Mouse (Mus musculus): Measurements from ENCODE around the gene Cpm. TPM values are rescaled to one million over a fixed set of nuclear protein-coding genes. Genes with fewer than 3 reads are reported as not detected.
"Not testable (repeated sequence)": the region's sequence is repeated elsewhere in the genome, so short reads cannot be mapped to it uniquely, and the experiment has no call there.

Gene Cpm
- polyA plus RNA-seq, 1 experiment = 11.8 TPM

GRCm38 (mm10) chr10:117724804-117725361 is 95.6 kb downstream of the Cpm start:
- DNase-seq (ENCODE audit: low read depth, low spot score) = no peak
- WGBS = 93% methylated on average over 3 of the region's 3 CpGs

GRCm38 (mm10) chr10:117725671-117726070 is 96.4 kb downstream of the Cpm start:
- DNase-seq (ENCODE audit: low read depth, low spot score) = no peak
- WGBS = 64% methylated on average over 7 of the region's 7 CpGs

- WGBS = 91% methylated on average over 4 of the region's 4 CpGs
- no peak for DNase-seq (ENCODE audit: low read depth, low spot score)
These were observed 97.0 kb downstream of the Cpm start for GRCm38 (mm10) chr10:117726350-117726749.

- no peak for DNase-seq (ENCODE audit: low read depth, low spot score)
- WGBS = 92% methylated on average over 4 of the region's 4 CpGs
These were observed 97.6 kb downstream of the Cpm start for GRCm38 (mm10) chr10:117726888-117727385.

GRCm38 (mm10) chr10:117727518-117728110 is 98.3 kb downstream of the Cpm start:
- WGBS = 74% methylated on average over 9 of the region's 9 CpGs
- no peak for DNase-seq (ENCODE audit: low read depth, low spot score)

- no peak for DNase-seq (ENCODE audit: low read depth, low spot score)
- WGBS = 83% methylated on average over 5 of the region's 5 CpGs
These were observed 99.3 kb downstream of the Cpm start for GRCm38 (mm10) chr10:117728574-117728973.

GRCm38 (mm10) chr10:117729139-117729814 is 100.0 kb downstream of the Cpm start:
- 41% methylated on average over 11 of the region's 11 CpGs for WGBS
- no peak for DNase-seq (ENCODE audit: low read depth, low spot score)

GRCm38 (mm10) chr10:117730140-117730539 is 100.8 kb downstream of the Cpm start:
- WGBS = 97% methylated on average over 7 of the region's 7 CpGs
- DNase-seq (ENCODE audit: low read depth, low spot score) = no peak

- DNase-seq (ENCODE audit: low read depth, low spot score) = no peak
- 90% methylated on average over 12 of the region's 12 CpGs for WGBS
These were observed 101.4 kb downstream of the Cpm start for GRCm38 (mm10) chr10:117730637-117731203.

GRCm38 (mm10) chr10:117731244-117732101 is 102.2 kb downstream of the Cpm start:
- 32% methylated on average over 15 of the region's 15 CpGs for WGBS
- DNase-seq (ENCODE audit: low read depth, low spot score) = no peak

GRCm38 (mm10) chr10:117732184-117732583 is 102.9 kb downstream of the Cpm start:
- no peak for DNase-seq (ENCODE audit: low read depth, low spot score)
- 69% methylated on average over 5 of the region's 5 CpGs for WGBS

- 92% methylated on average over 14 of the region's 14 CpGs for WGBS
- DNase-seq (ENCODE audit: low read depth, low spot score) = no peak
These were observed 103.8 kb downstream of the Cpm start for GRCm38 (mm10) chr10:117732962-117733592.

- WGBS = 33% methylated on average over 8 of the region's 8 CpGs
- not testable (repeated sequence) for DNase-seq (ENCODE audit: low read depth, low spot score)
These were observed 104.3 kb downstream of the Cpm start for GRCm38 (mm10) chr10:117733626-117734025.

- 50% methylated on average over 10 of the region's 10 CpGs for WGBS
These were observed 105.0 kb downstream of the Cpm start for GRCm38 (mm10) chr10:117734104-117734852.

GRCm38 (mm10) chr10:117735396-117735795 is 106.1 kb downstream of the Cpm start:
- DNase-seq (ENCODE audit: low read depth, low spot score) = not testable (repeated sequence)
- 93% methylated on average over 12 of the region's 12 CpGs for WGBS

More at GRCm38 (mm10) chr10:117734104-117734852, 105.0 kb downstream of the Cpm start:
- not testable (repeated sequence) for DNase-seq (ENCODE audit: low read depth, low spot score)

- WGBS = 85% methylated on average over 5 of the region's 5 CpGs
- DNase-seq (ENCODE audit: low read depth, low spot score) = no peak
These were observed 107.3 kb downstream of the Cpm start for GRCm38 (mm10) chr10:117736573-117736972.
